Mouse (Mus musculus): ENCODE measurements around the gene Rtl6.

- TF ChIP-seq TAL1 (IDR thresholded peaks at IDR 0.05; ENCODE audit: low read length) (no peak), GATA1 (IDR thresholded peaks at IDR 0.05; ENCODE audit: low read length) (no peak)
Observed at GRCm38 (mm10) chr15:84600977-84601595, 43.5 kb upstream of the Rtl6 start.
